Mouse (Mus musculus): ENCODE measurements at regions not wholly inside any gene's neighbourhood (a gene's known extent, or its start where the extent isn't known, plus 50 kb on each side); places are given as distances from the start of the nearest gene placed in this dataset.
"Not testable (repeated sequence)": the region's sequence is repeated elsewhere in the genome, so short reads cannot be mapped to it uniquely, and the experiment has no call there.

GRCm38 (mm10) chr3:84390769-84391168 lies 84.1 kb upstream of the Trim2 start:
- Histone ChIP-seq H3K9ac (no peak overlapping the region), H3K4me1 (peaks cover 2% of the 10 kb centered on the region), H3K4me3 (replicated peaks) (no peak overlapping the region), H3K4me2 (no peak overlapping the region), H3K27ac (no peak overlapping the region), H3K9me3 (no peaks in the 10 kb centered on the region), H3K36me3 (replicated peaks) (no peaks in the 10 kb centered on the region), H3K27me3 (no peaks in the 10 kb centered on the region)
- 91% methylated on average over 5 of the region's 5 CpGs for WGBS
- ATAC-seq (ENCODE audit: low FRiP score): no peak

- Histone ChIP-seq H3K4me1 (peaks cover 5% of the 10 kb centered on the region), H3K36me3 (replicated peaks) (no peaks in the 10 kb centered on the region), H3K27ac (no peak overlapping the region), H3K9ac (no peak overlapping the region), H3K9me3 (no peaks in the 10 kb centered on the region), H3K27me3 (no peaks in the 10 kb centered on the region), H3K4me2 (no peak overlapping the region), H3K4me3 (replicated peaks) (no peak overlapping the region)
- ATAC-seq (ENCODE audit: low FRiP score): no peak
- WGBS: 91% methylated on average over 6 of the region's 6 CpGs
These were observed 81.8 kb upstream of the Trim2 start for GRCm38 (mm10) chr3:84388486-84388885.

GRCm38 (mm10) chr3:84385656-84386055 lies 79.0 kb upstream of the Trim2 start:
- no peak overlapping the region for H3K4me2 ChIP-seq
- H3K27me3 ChIP-seq: no peaks in the 10 kb centered on the region
- 33% methylated on average over 5 of the region's 5 CpGs for WGBS
- peaks cover 5% of the 10 kb centered on the region for H3K4me1 ChIP-seq
- no peak overlapping the region for H3K27ac ChIP-seq
- ATAC-seq (ENCODE audit: low FRiP score): peak; percentile 33; the same call in 1 of the 2 replicates
- no peaks in the 10 kb centered on the region for H3K9me3 ChIP-seq
- no peak overlapping the region for H3K9ac ChIP-seq
- no peaks in the 10 kb centered on the region for H3K36me3 ChIP-seq (replicated peaks)
- H3K4me3 ChIP-seq (replicated peaks): no peak overlapping the region

DNA sequence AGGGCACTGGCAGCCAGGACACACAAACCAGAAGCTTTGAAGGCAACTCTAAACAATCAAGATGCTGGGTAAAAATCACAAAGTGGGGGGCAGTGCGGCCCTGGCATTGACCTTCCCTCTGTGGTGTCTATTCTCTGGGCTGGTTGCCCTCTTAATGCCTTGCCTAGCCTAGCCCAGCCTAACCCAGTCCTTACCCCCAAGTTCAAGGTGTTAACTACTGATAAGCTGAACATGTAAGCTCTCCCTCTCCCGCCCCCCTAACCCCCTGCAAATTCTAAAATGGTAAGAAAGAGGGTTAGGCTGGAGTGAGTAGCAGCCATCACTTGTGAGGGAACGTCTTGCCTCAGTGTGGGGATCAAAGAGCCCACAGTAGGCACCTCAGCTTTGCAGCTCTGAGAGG lies 76.9 kb upstream of the Trim2 start:
- ATAC-seq (ENCODE audit: low FRiP score): no peak
- 80% methylated on average over 3 of the region's 3 CpGs for WGBS
- Histone ChIP-seq H3K27me3 (no peaks in the 10 kb centered on the region), H3K4me1 (peaks cover 5% of the 10 kb centered on the region), H3K4me2 (no peak overlapping the region), H3K27ac (no peak overlapping the region), H3K9ac (no peak overlapping the region), H3K36me3 (replicated peaks) (no peaks in the 10 kb centered on the region), H3K9me3 (no peaks in the 10 kb centered on the region), H3K4me3 (replicated peaks) (no peak overlapping the region)

DNA sequence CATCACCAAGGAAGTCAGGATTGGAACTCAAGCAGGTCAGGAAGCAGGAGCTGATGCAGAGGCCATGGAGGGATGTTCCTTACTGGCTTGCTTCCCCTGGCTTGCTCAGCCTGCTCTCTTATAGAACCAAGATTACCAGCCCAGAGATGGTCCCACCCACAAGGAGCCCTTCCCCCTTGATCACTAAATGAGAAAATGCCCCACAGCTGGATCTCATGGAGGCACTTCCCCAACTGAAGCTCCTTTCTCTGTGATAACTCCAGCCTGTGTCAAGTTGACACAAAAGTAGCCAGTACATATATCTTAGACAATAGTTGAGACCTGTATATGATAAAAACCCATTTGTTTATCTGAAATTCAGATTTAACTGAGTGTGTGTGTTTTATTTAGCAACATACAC lies 76.4 kb upstream of the Trim2 start:
- ATAC-seq (ENCODE audit: low FRiP score); H3K27me3 ChIP-seq; H3K4me2 ChIP-seq; H3K36me3 ChIP-seq (replicated peaks); H3K4me1 ChIP-seq; H3K9me3 ChIP-seq; H3K9ac ChIP-seq; H3K27ac ChIP-seq; H3K4me3 ChIP-seq (replicated peaks): not testable (repeated sequence)

GRCm38 (mm10) chr3:84382006-84382405 lies 75.3 kb upstream of the Trim2 start:
- WGBS: 78% methylated on average over 4 of the region's 4 CpGs
- no peaks in the 10 kb centered on the region for H3K36me3 ChIP-seq (replicated peaks)
- H3K4me1 ChIP-seq: peaks cover 5% of the 10 kb centered on the region
- ATAC-seq (ENCODE audit: low FRiP score): no peak
- H3K27me3 ChIP-seq: no peaks in the 10 kb centered on the region
- H3K9ac ChIP-seq: no peak overlapping the region
- H3K4me2 ChIP-seq: no peak overlapping the region
- H3K27ac ChIP-seq: no peak overlapping the region
- H3K4me3 ChIP-seq (replicated peaks): no peak overlapping the region
- no peaks in the 10 kb centered on the region for H3K9me3 ChIP-seq

GRCm38 (mm10) chr3:84378987-84379556 lies 72.4 kb upstream of the Trim2 start:
- no peak for ATAC-seq (ENCODE audit: low FRiP score)
- H3K9me3 ChIP-seq: no peaks in the 10 kb centered on the region
- no peaks in the 10 kb centered on the region for H3K27me3 ChIP-seq
- peaks cover 8% of the 10 kb centered on the region for H3K4me1 ChIP-seq
- H3K9ac ChIP-seq: no peak overlapping the region
- H3K4me2 ChIP-seq: no peak overlapping the region
- WGBS: 86% methylated on average over 4 of the region's 4 CpGs
- H3K36me3 ChIP-seq (replicated peaks): no peaks in the 10 kb centered on the region
- no peak overlapping the region for H3K27ac ChIP-seq
- H3K4me3 ChIP-seq (replicated peaks): no peak overlapping the region

DNA sequence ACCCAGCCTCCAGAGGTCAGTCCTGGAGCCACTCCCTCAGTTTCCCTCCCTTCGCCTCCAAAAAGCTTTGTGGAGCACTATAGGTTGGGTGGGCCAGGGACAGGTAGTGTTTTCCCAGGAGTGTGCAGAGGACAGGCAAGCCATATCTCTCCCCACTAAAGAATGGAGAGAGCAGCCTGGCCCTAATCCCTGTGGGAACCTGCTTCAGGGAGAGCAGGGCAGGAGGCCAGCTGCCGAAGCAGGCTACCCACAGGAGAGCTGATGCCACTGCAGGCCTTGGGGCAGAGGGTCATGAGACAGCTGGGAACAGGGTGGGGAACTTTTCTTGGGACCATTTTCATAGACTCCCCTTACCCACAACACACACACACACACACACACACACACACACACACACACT lies 69.8 kb upstream of the Trim2 start:
- Histone ChIP-seq H3K4me2 (no peak overlapping the region), H3K4me1 (peaks cover 18% of the 10 kb centered on the region), H3K9me3 (no peaks in the 10 kb centered on the region), H3K27me3 (no peaks in the 10 kb centered on the region), H3K36me3 (replicated peaks) (no peaks in the 10 kb centered on the region), H3K4me3 (replicated peaks) (no peak overlapping the region), H3K9ac (no peak overlapping the region), H3K27ac (no peak overlapping the region)
- ATAC-seq (ENCODE audit: low FRiP score): no peak
- WGBS: 46% methylated on average over 2 of the region's 2 CpGs

GRCm38 (mm10) chr3:84375832-84376231 lies 69.2 kb upstream of the Trim2 start:
- Histone ChIP-seq H3K9ac (no peak overlapping the region), H3K4me2 (no peak overlapping the region), H3K4me3 (replicated peaks) (no peak overlapping the region), H3K27me3 (no peaks in the 10 kb centered on the region), H3K9me3 (no peaks in the 10 kb centered on the region), H3K4me1 (peaks cover 18% of the 10 kb centered on the region), H3K27ac (no peak overlapping the region), H3K36me3 (replicated peaks) (no peaks in the 10 kb centered on the region)
- WGBS: 89% methylated on average over 4 of the region's 4 CpGs
- ATAC-seq (ENCODE audit: low FRiP score): no peak

DNA sequence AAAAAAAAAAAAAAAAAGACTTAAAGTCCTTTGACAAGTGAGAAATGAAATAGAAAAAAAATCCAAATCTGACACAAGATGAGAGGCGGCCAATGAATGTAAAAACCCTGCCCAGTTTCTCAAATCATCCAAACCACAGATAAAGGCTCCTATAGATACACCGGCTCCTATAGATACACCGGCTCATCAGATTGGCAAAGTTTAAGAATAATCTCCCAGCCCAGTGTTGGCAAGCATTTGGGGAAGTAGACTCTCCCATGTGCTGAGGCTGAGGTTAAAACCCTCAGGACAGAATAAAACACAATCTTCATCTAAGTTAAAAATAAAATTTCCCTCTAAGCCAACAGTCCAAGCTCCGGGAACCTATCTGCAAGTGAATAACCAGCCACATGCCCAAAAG lies 65.2 kb upstream of the Trim2 start:
- Histone ChIP-seq H3K4me3 (replicated peaks) (no peak overlapping the region), H3K27ac (no peak overlapping the region), H3K9me3 (no peaks in the 10 kb centered on the region), H3K4me2 (no peak overlapping the region), H3K36me3 (replicated peaks) (no peaks in the 10 kb centered on the region), H3K9ac (no peak overlapping the region), H3K4me1 (peaks cover 18% of the 10 kb centered on the region), H3K27me3 (no peaks in the 10 kb centered on the region)
- ATAC-seq (ENCODE audit: low FRiP score): no peak
- WGBS: 97% methylated on average over 4 of the region's 4 CpGs

GRCm38 (mm10) chr3:84367145-84367740 lies 60.6 kb upstream of the Trim2 start:
- no peak overlapping the region for H3K4me3 ChIP-seq (replicated peaks)
- H3K36me3 ChIP-seq (replicated peaks): no peaks in the 10 kb centered on the region
- 85% methylated on average over 6 of the region's 6 CpGs for WGBS
- H3K27ac ChIP-seq: no peak overlapping the region
- H3K4me1 ChIP-seq: no peaks in the 10 kb centered on the region
- H3K9me3 ChIP-seq: no peaks in the 10 kb centered on the region
- H3K4me2 ChIP-seq: no peak overlapping the region
- no peak for ATAC-seq (ENCODE audit: low FRiP score)
- H3K9ac ChIP-seq: no peak overlapping the region
- no peaks in the 10 kb centered on the region for H3K27me3 ChIP-seq

GRCm38 (mm10) chr3:84358672-84359071 lies 52.0 kb upstream of the Trim2 start:
- Histone ChIP-seq H3K4me2 (no peak overlapping the region), H3K36me3 (replicated peaks) (no peaks in the 10 kb centered on the region), H3K4me3 (replicated peaks) (no peak overlapping the region), H3K9ac (no peak overlapping the region), H3K4me1 (0 out of 2 replicates have a peak, but pooled peaks cover 4% of the 10 kb centered on the region), H3K9me3 (no peaks in the 10 kb centered on the region), H3K27ac (no peak overlapping the region), H3K27me3 (no peaks in the 10 kb centered on the region)
- 87% methylated on average over 2 of the region's 2 CpGs for WGBS
- ATAC-seq (ENCODE audit: low FRiP score): no peak

- Histone ChIP-seq H3K4me1 (0 out of 2 replicates have a peak, but pooled peaks cover 4% of the 10 kb centered on the region), H3K9me3 (no peaks in the 10 kb centered on the region), H3K27ac (no peak overlapping the region), H3K27me3 (no peaks in the 10 kb centered on the region; the same call in 1 of the 2 replicates), H3K36me3 (replicated peaks) (no peaks in the 10 kb centered on the region), H3K9ac (no peak overlapping the region), H3K4me2 (no peak overlapping the region), H3K4me3 (replicated peaks) (no peak overlapping the region)
- ATAC-seq (ENCODE audit: low FRiP score): no peak
- WGBS: 93% methylated on average over 8 of the region's 8 CpGs
These were observed 50.0 kb upstream of the Trim2 start for GRCm38 (mm10) chr3:84356690-84357014.
